In genomic region chr7:64010640-64011039, GRCm38 (mm10) we compare ENCODE assay signal across 13 mouse cellular contexts.
"Had no signal": no experiment of that assay in that cellular context is flagged by ENCODE, and none has a peak within 500 bp of the region (broad histone marks: within the 10 kb centered on the region; RNA-seq: fewer than 3 reads in every experiment).

No protein-coding gene starts in this region.

- H3K36me3 ChIP-seq: limb, embryonic 15.5 days; midbrain, embryonic 12.5 days; neural tube, embryonic 15.5 days; stomach, embryonic 15.5 days had no signal

- H3K27me3 ChIP-seq: limb, embryonic 15.5 days; midbrain, embryonic 12.5 days; neural tube, embryonic 15.5 days; stomach, embryonic 15.5 days had no signal

- ATAC-seq: hindbrain, postnatal 0 days; midbrain, embryonic 16.5 days had no signal

- H3K9me3 ChIP-seq: limb, embryonic 15.5 days; neural tube, embryonic 15.5 days; stomach, embryonic 15.5 days had no signal

- H3K4me1 ChIP-seq: limb, embryonic 15.5 days; midbrain, embryonic 12.5 days; neural tube, embryonic 15.5 days; stomach, embryonic 15.5 days had no signal

- H3K4me2 ChIP-seq: limb, embryonic 15.5 days; midbrain, embryonic 12.5 days; neural tube, embryonic 15.5 days; stomach, embryonic 15.5 days had no signal

- H3K27ac ChIP-seq: hindbrain, postnatal 0 days; left cerebral cortex, adult 2 months; limb, embryonic 15.5 days; midbrain, embryonic 12.5 days; neural tube, embryonic 15.5 days; stomach, embryonic 15.5 days had no signal

- DNase-seq: kidney, adult 18-20 months; kidney, postnatal 10 days; kidney, postnatal 4 days; right cerebral cortex, adult 18-20 months; thymus, adult 2 months; thymus, postnatal 25 days had no signal

- H3K4me3 ChIP-seq: left cerebral cortex, adult 2 months; limb, embryonic 15.5 days; midbrain, embryonic 12.5 days; neural tube, embryonic 15.5 days; stomach, embryonic 15.5 days had no signal

- H3K9ac ChIP-seq: limb, embryonic 15.5 days; midbrain, embryonic 12.5 days; neural tube, embryonic 15.5 days; stomach, embryonic 15.5 days had no signal
